Mouse (Mus musculus): ENCODE data around the gene Mcidas.
"Not testable (repeated sequence)": the region's sequence is repeated elsewhere in the genome, so short reads cannot be mapped to it uniquely, and the experiment has no call there.

The Mcidas gene

GRCm38 (mm10) chr13:113013174-113013953 is 19.7 kb downstream of the Mcidas start:
- DNase-seq, result not testable (repeated sequence)

DNA sequence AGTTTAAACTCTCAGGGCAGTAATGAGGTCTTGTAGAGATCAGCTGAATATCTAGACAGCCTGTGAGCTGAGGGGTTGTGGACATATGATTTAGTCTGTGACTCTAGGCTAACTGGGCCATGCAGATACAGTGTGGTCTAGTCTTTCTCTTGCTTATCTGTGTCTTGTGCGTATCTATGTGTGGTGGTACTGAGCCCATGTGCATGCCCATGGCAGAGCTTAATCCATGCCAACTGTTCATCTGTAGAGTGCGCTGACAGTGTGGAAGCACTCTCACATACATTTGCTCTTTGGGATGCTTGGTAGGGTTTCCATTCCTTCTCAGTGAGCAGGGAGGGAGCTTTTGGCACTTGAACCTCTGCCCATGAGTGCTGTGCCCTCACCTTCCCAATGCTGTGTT is 27.9 kb downstream of the Mcidas start:
- no peak for DNase-seq

DNA sequence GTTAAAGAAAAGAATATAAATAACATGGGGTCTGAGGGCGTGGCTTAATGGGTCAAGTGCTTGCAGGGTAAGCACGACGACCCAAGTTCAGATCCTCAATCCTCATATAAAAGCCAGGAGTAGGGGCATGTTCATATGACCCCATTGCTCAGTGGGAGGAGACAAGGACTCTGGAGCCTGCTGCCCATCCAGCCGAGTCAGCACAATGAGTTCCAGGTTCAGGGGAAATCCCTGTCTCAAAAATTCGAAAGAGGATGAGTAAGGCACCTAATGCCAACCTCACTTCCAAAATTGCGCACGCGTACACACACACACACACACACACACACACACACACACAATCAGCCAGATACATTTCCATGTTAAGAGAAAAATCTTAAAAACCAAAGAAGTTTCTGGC is 28.8 kb downstream of the Mcidas start:
- no peak for DNase-seq

GRCm38 (mm10) chr13:113023274-113024143 is 29.9 kb downstream of the Mcidas start:
- no peak for DNase-seq

DNA sequence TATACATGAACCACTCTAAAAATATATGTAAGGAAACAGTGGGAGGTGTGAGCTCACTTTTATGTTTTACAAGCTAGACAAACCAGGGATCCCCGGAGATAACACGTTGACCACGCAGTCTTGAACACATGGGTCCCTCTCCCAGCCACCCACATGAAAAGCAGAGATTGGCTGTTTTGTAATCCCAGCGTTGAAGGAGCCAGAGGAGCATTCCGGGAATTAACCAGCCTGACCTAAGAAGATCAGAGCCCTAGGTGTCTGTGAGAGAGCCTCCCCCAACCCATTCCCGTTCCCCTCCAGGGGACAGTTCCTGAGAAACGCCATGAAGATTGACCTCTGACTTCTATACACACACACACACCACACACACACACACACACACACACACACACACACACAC is 37.7 kb downstream of the Mcidas start:
- DNase-seq, result no peak

- DNase-seq, result peak; percentile 32 to 43
Measured at GRCm38 (mm10) chr13:113031792-113032571, 38.3 kb downstream of the Mcidas start.

GRCm38 (mm10) chr13:113032831-113033230 is 39.2 kb downstream of the Mcidas start:
- no peak for DNase-seq

GRCm38 (mm10) chr13:113034271-113034886 is 40.7 kb downstream of the Mcidas start:
- peak; percentile 57 to 60 for DNase-seq

DNA sequence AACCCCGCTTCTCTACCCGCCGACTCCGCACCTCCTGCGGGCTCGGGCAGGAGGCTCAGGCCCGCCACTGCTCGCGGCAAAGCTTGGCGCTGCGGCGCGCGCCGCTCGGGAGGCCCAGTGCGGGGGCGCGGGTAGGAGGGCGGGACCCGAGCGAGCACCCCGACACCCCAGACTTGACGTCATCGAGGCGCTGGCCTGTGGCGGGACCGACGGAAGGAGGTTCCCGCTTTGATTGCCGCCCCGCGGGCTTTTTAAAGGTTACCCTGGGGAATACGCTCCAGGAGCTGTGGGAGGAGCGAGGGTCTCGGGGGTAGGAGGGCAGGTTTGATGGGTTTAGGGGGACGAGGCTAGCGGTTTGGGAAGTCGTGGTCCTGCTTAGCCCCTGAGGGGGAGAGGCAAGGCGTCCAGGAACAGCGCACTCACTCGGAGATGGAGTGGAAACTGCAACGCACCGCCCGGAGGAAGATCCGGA is 41.3 kb downstream of the Mcidas start, which contains the start of gene Cdc20b:
Cdc20b (plus strand) TSS at position 162 of the 472 bp plus-strand sequence.
- peak; percentile 27 to 49 for DNase-seq

DNA sequence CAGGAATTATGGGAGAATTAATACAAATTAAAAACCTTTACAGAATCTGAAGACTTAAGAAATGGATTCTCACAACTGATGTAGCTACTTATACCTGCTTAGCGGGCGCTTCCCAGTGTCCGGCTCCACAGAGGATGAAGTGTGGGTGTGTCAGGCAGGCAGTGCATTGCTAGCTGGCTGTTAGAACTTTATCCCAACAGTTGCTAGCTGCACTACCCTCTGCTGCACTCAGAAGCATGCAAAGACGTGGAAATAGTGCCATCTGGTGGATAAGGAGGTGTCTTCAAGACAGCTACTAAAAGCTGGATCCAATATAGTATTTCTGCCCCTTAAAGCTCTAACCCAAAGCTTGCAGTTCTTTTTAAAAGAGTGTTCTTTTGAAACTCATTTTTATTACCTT is 42.2 kb downstream of the Mcidas start:
- DNase-seq, result peak; percentile 58 to 71

- no peak for DNase-seq
Measured at GRCm38 (mm10) chr13:113044876-113045275, 51.2 kb downstream of the Mcidas start.

DNA sequence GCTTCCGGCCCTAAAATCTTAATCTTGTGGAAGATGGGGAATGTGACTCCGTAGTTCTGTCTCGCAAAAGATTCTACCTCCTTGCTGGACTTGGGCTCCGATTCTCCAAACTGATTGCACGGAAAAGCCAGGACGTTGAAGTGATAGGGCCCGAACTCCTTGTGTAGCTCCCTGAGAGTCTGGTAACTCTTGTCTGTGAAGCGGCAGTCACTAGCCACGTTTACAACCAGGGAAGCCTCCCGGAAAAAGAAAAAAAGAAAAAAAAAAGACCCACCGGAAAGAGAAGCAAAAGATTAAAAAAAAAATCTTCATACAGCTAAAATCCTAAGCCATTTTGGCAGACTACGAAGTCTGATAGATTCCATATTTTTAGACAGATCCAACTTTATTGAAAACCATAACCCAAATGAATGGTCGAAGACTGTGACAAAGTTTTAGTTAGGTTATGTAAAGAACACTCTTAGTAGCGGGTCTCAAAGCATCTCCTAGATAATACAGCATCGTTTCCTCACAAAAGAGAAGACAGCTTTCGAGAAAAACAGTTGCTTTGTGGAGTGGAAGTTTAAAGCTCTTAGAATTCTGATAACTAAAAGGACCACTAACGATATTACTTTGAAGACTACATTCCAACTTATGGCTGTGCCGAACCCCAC is 51.9 kb downstream of the Mcidas start:
- no peak for DNase-seq

GRCm38 (mm10) chr13:113046211-113046883 is 52.7 kb downstream of the Mcidas start, which contains the start of gene Gpx8:
Gene Gpx8, minus strand, starts transcription at chr13:113046410.
- peak; percentile 7 to 12 for DNase-seq

DNA sequence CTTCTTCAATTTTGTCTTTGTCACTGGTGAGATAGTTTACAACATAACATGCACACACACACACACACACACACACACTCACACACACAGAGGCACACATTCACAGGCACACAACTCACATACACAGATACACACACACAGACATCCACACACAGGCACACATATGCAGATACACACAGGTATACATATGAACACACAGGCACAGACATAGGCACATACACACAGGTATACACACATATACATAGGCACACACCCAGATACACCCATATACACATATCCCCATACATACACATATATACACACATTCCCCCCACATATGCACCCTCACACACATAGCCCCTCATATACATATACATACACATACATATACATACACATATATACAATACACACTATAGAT is 53.4 kb downstream of the Mcidas start:
- no peak for DNase-seq

GRCm38 (mm10) chr13:113047647-113048046 is 54.0 kb downstream of the Mcidas start:
- DNase-seq, result no peak
